Mouse (Mus musculus) B cell, adult (primary cell): ENCODE data around the gene Edar. TPM values are rescaled to one million over a fixed set of nuclear protein-coding genes. Genes with fewer than 3 reads are reported as not detected.

Source experiments
- total RNA-seq: library from RNA; stranded (reverse); gene quantifications from 4 replicates; pipeline ENCODE4 v1.2.4, GENCODE M21; 2023; ENCODE audit not compliant: inconsistent age

The Edar gene
- not detected in 4 replicates for total RNA-seq

GRCm38 (mm10) chr10:58675533-58675932, at the start of gene Edar:
Gene Edar, minus strand, starts transcription at chr10:58675654.

GRCm38 (mm10) chr10:58718110-58718509, 42.7 kb upstream of the Edar start, which contains the start of gene Gm17542:
Gene Gm17542, minus strand, starts transcription at chr10:58718210.

Other genes with a start within 250 kb of the Edar start
- gene Ranbp2, start 228.7 kb downstream of the Edar start, total RNA-seq: 166 to 186 TPM (median 175 TPM) in 4 replicates
- gene Ccdc138, start 177.7 kb downstream of the Edar start, total RNA-seq: 2.8 to 4.1 TPM (median 3.2 TPM) in 4 replicates
- gene Gm17542, start 42.6 kb upstream of the Edar start, total RNA-seq: not detected in 4 replicates
- not detected in 4 replicates for gene Sh3rf3, start 137.7 kb upstream of the Edar start, total RNA-seq